Mouse (Mus musculus) bone marrow, adult 2 months (tissue): ENCODE measurements around the gene R3hdm2.

Experiments used
- CTCF ChIP-seq: fragments of 200-500 bp; IDR thresholded peaks from 2 replicates; pipeline ENCODE4 v1.5.1; 2011; ENCODE audit warnings: low read length, control low read depth; ENCODE audit not compliant: control insufficient read depth, insufficient read depth
- POLR2A ChIP-seq: fragments of 200-500 bp; IDR thresholded peaks from 2 replicates; pipeline ENCODE4 v1.6.1; 2011; ENCODE audit warnings: low read depth, mild to moderate bottlenecking, control low read depth, low read length, borderline replicate concordance; ENCODE audit not compliant: control insufficient read depth

- TF ChIP-seq CTCF (no peak), POLR2A (no peak)
Observed at GRCm38 (mm10) chr10:127425794-127426193, 45.7 kb downstream of the R3hdm2 start.
